Mouse (Mus musculus) G1E-ER4 (cell line): ENCODE measurements around the gene Ferd3l. TPM values are rescaled to one million over a fixed set of nuclear protein-coding genes. Genes with fewer than 3 reads are reported as not detected.

Experiments used
- GATA1 ChIP-seq: IDR thresholded peaks from one replicate; pipeline ENCODE4 v1.8.0; 2012; ENCODE audit warnings: low read length, inconsistent platforms
- polyA plus RNA-seq: library from polyadenylated mRNA; stranded (reverse); fragments of >175 nt; gene quantifications from 2 replicates; pipeline ENCODE4 v1.2.3, GENCODE M21; 2012

The Ferd3l gene
- polyA plus RNA-seq, 1 experiment: not detected

- no peak for TF ChIP-seq GATA1
Observed at GRCm38 (mm10) chr12:33961013-33961412, 32.8 kb downstream of the Ferd3l start.

- TF ChIP-seq GATA1: no peak
Observed at GRCm38 (mm10) chr12:33962118-33962772, 34.0 kb downstream of the Ferd3l start.

- TF ChIP-seq GATA1: no peak
Observed at GRCm38 (mm10) chr12:33962773-33963130, 34.5 kb downstream of the Ferd3l start.

GRCm38 (mm10) chr12:33963671-33964369 lies 35.6 kb downstream of the Ferd3l start:
- no peak for TF ChIP-seq GATA1

- no peak for TF ChIP-seq GATA1
Observed at GRCm38 (mm10) chr12:33964427-33964826, 36.2 kb downstream of the Ferd3l start.

GRCm38 (mm10) chr12:33965661-33966360 lies 37.6 kb downstream of the Ferd3l start:
- no peak for TF ChIP-seq GATA1

- no peak for TF ChIP-seq GATA1
Observed at GRCm38 (mm10) chr12:33966490-33967415, 38.5 kb downstream of the Ferd3l start.

GRCm38 (mm10) chr12:33967514-33967913 lies 39.3 kb downstream of the Ferd3l start:
- TF ChIP-seq GATA1: no peak

- TF ChIP-seq GATA1: no peak
Observed at GRCm38 (mm10) chr12:33968041-33968897, 40.0 kb downstream of the Ferd3l start.

GRCm38 (mm10) chr12:33968898-33969178 lies 40.6 kb downstream of the Ferd3l start:
- TF ChIP-seq GATA1: no peak

Other genes with a start within 250 kb of the Ferd3l start
- gene Twist1, start 29.2 kb downstream of the Ferd3l start, polyA plus RNA-seq: not detected in 2 replicates